Mouse (Mus musculus) frontal cortex, adult (tissue): Measurements from ENCODE around the gene Gjd3.
A peak's percentile ranks its signal among the peaks of the same experiment; 100 is the strongest.

Experiments used
- ATAC-seq: cut with Nextera tagmentation; 2 replicates; pipeline ENCODE4 v1.9.2; 2017; ENCODE audit warnings: mild to moderate bottlenecking, moderate library complexity, mixed read lengths; ENCODE audit not compliant: low TSS enrichment

Gene Gjd3

DNA sequence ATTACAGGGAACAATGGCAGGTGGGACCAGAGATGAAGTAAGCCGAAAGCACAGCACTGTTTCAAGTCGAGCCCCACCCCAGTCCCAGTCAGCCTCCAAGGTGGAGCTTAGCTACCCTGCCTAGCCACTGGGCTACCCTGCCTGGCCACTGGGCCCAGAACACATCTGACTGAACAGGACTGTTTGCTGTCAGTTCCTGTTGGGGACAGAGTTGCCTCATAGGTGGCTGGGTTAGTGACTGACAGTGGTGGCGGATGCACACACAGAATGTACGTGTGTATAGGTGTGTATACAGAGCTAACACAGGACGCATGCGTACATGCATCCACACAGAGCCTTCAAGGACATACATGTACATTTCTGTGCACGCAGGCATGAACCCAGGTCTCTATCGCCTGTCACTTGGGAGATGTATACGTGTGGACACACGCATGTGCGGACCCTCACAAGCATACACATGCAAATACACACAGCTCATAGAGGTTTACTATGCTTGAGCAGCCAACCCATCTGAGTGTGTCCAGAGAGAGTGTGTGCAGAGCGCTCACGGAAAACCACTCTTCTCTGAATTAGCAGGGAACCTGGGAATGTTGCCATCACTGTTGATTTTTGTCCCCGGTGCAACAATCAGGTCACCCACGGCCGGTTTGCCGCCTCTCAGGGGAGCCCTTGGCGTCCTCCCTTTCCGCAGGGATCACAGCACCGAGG, 1.4 kb downstream of the Gjd3 start:
- peak; percentile 42 for ATAC-seq

DNA sequence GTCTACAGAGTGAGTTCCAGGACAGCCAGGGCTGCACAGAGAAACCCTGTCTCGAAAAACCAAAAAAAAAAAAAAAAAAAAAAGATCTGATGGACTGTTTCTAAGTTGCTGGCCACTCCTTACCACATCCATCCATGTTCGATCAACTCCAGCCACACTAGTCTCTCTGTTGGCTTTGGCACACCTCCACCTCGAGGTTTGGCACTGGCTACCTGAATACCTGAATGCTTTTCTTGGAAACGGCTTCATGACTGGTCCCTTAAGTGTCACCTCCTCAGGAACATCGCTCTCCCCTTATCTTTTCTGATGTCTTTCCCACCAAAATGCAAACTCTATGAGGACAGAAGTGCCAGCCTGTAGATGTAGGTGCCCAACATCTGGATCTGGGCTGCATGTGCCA, 3.5 kb downstream of the Gjd3 start:
- ATAC-seq: no peak

DNA sequence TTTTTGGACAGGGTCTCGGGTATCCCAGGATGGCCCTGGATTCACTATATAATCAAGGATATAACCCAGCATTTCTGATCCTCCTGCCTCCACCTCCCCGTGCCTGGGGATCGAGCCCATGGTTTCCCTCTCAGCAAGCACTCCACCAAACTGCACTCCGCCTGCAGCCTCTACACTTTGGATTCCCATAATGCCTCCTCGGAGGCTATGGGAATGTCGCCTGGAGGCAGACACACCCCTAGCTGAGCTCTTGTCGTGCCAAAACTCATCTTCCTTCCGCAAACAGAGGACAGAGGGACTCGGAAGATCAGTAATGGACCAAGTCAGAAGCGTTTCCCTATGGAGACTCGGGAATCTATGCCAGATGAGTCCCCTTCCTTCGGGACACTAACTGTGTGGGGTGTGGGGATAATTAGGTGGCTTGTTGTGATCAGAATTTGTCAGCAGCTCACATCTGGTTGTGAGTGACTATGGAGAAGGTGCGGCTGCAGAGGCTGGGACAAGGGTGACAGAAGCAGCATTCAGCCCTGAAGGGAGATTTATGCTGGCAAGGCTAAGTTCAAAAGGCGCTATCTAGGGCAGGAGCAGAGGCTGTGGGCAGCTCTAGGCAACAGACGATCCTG, 4.2 kb downstream of the Gjd3 start:
- no peak for ATAC-seq

DNA sequence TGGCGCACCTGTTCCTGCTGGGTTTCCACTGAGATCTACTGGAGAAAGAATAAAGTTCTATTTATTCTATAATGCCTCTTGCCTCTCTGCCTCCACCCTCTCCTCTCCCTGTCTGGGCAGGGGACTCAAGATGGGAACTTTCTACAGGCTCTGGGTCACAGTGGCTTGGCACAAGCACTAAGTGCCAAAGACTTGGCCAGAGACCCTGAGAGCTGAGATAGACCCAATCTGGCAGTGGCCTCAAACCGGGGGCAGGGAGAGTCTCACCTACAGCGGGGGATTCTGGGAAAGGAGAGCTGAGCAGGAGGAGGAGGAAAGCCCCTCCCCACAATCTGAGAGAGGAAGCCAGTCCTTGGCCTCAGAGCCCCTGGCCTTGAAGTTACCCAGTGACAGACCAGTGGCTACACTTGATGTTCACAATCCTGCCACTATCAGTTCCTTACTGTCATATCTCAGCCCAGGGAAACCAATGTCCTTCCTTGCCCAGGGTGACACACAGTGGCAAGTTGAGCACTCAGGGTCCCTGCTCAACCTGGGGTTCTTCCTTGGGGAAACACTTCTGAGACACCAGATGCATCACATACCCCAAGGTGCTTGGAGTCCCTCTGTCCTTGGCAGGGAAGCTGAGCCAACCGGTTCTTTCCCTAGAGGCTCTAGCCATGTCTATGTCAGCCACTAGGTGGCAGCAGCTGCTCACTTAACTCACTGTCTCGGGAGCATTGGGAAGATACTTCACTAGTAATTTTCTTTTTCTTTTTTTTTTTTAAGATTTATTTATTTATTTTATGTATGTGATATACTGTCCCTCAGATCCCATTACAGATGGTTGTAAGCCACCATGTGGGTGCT, 7.7 kb downstream of the Gjd3 start:
- ATAC-seq: peak; percentile 76

DNA sequence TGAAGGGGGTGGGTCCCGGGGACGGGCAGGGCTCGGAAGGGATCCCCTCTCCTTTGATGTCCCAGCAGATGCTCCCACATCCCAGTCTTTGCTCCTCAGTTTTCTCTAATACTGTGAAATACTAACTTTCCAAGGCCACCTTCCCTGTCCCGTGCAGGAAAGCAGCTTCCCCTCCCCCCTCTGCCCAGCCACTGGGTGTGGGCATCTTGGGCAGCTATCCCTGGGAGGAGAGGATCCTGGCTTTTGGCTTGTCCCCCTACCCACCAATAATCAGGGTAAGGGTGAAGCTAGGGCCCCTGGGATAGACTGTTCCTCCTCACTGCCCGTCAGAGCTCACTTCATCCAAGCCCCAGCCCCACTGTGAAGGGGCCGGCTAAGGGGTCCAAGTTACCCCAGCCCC, 8.6 kb downstream of the Gjd3 start:
- no peak for ATAC-seq

DNA sequence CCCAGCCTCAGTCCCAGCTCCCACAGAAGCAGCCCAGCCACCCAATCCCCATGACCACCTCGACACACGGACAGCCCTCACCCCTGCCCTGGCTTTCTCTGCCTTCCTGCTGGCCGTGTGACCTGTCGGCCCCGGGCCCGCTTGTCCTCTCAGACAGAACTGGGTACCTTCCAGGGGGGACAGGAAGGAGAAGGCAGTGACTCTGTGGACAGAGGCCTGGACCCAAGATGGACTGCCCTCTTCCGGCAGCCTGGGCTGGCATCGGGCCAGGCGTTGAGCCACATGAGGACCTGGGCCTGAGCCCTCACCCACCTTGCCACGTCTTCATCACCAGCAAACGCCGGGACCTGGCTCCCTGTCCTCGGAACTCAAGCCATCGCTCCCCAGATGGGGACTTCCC, 9.2 kb downstream of the Gjd3 start:
- ATAC-seq: no peak

DNA sequence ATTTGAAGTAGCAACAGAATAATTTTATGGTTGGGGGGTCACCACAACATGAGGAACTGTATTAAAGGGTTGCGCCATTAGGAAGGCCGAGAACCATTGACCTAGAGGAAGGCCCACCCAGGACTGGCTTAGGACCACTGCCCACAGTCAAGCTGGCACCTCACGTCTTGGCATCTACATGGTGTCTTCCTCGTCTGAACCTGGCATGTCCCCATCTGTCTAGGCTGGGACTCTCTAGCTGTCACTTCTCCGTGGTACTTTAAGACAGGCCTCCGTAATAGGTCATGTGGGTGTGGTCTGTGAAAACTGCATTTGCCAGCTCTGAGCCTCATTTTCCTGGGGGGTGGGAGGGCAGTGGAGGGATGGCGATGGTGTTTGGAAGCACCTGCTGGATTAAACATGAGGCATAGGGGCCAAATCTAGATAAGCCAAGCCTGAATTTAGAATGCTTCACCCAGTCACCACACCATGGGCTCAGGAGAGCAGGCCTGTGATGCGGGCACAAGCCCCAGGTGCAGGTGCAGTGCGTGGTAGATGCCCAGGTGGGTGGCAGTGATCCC, 9.9 kb downstream of the Gjd3 start:
- no peak for ATAC-seq

DNA sequence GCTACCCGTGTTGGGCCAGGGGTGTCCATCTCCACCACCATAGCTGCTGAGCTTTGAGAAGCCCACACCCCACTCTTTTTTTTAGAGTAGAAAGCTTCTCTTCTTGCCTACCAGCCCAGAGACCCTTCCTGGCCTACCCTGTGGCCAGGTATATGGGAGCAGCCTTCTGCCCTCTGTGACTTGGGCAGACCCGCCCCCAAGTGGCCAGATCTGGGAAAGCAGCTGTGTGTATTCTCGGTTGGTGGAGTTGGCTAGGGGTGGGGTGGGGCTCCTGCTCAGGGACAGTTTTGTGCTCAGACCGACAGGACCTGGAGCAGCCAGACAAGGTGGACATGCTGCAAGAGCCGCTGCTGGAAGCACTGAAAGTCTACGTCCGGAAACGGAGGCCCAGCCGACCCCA, 10.6 kb downstream of the Gjd3 start:
- no peak for ATAC-seq

DNA sequence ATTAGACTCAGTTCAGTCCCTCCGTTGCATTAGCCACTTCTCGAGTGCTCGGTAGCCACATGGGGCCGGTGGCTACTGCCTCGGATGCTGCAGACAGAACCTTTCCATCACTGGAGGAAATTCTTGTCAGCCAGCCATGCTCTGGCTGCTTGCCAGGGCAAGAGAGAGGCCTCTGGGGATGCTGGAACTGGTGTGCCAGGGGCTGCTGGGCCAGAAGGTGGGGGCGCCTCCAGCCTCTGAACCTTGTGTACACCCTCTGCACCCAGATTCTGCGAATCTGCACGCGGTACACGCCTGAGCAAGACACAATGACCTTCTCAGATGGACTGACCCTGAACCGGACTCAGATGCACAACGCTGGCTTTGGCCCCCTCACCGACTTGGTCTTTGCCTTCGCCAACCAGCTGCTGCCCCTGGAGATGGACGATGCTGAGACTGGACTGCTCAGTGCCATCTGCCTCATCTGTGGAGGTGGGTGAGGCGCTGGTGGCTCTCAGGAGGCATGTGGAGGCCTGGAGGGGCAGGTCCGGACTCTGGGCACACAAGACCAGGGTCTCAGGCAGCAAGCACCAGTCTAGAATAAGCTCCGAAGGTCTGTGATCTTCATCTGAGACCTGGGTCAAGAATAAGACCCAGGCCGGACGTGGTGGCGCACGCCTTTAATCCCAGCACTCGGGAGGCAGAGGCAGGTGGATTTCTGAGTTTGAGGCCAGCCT, 11.3 kb downstream of the Gjd3 start:
- ATAC-seq: no peak

DNA sequence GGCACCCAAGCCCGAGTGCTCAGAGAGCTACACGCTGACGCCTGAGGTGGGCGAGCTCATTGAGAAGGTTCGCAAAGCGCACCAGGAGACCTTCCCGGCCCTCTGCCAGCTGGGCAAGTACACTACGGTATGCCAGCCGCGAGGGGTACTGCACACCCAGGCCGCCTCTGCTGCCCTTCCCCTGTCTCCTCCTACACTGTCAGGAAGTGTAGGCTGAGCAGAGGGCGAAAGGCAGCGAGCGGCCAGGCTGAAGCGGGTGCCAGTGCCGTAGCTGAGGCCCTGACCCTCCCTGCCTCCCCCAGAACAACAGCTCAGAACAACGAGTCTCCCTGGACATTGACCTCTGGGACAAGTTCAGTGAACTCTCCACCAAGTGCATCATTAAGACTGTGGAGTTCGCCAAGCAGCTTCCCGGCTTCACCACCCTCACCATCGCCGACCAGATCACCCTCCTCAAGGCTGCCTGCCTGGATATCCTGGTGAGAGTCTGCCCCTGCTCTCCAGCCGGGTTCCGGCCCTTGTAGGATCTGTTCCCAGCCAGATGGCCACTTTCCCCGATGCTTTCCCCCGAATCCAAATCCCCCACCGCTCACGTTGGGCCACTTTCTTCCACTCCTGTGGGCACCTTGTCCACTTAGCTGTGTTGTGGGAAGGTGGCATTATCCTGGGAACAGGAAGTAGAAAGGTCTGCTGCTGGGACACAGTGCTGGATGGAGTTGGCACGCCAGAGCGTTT, 12.5 kb downstream of the Gjd3 start:
- no peak for ATAC-seq

DNA sequence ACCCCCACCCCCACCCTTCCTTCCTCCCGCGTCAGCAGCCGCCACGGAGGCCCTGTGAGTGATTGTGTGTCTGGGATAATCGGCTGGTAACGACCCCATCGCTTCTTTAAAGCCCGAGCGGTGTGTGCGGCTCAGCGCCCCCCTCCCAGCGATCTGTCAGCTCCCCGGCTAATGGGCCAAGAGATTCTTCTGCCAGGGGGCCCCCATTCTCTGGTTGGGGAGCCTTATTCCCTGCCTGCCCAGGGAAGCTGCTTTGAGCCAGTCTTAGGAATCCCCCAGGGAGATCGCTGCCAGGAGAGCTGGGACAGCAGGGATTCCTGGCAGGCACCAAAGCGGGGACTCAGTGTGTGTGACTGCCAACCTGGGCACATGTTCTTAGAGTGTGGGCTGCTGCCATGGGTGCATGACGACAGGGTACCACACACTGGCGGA, 13.3 kb downstream of the Gjd3 start:
- peak; percentile 63 for ATAC-seq

DNA sequence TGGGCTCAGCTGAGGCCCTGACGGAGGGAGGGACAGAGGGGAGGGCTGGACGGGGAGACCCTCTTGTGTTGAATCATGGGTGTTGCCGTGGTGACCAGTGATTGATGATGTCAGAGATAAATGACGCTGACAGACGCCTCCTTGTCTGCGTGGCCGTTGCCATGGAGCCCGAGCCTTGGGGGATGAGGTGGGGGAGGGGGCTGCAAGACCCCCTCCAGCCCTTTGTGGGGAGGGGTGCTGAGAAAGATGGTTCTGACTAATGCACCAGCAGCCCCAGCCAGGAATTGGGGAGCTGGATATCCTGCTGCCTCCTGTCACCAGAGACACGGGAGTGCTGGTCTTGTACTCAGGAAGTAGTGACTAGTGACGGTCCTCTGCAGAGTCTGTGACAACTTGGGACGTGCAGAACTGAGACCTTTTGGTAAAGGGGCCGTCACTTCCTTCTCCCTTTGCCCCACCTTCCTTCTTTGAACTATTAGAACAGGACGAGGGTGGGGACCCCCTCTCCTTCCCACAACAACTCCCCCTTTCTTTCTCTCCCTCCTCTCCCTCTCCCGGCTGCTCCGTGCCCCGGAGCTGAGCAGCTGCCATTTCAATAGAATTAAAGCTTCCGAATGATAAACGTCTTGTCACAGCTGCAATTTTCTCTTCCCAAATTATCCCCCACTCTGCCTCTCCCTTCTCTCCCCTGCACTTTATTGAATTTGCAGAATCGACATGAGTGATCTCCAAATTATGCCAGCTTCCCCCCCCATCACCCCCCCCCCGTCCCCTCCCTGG, 13.9 kb downstream of the Gjd3 start:
- ATAC-seq: no peak

DNA sequence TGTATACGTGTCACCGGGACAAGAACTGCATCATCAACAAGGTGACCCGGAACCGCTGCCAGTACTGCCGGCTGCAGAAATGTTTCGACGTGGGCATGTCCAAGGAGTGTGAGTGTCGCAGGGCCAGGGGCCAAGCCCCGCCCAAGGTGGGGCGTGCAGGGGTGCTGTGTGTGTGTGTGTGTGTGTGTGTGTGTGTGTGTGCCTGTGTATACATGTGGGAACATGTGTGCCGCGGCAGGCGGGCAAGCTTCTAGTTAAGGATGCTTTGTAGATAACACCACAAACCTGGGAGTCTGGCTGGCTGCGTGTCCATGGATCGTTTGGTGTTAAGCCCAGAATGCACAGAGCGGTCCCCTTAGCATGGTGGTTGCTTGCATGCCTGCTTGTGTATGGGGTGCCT, 14.7 kb downstream of the Gjd3 start:
- ATAC-seq: no peak

DNA sequence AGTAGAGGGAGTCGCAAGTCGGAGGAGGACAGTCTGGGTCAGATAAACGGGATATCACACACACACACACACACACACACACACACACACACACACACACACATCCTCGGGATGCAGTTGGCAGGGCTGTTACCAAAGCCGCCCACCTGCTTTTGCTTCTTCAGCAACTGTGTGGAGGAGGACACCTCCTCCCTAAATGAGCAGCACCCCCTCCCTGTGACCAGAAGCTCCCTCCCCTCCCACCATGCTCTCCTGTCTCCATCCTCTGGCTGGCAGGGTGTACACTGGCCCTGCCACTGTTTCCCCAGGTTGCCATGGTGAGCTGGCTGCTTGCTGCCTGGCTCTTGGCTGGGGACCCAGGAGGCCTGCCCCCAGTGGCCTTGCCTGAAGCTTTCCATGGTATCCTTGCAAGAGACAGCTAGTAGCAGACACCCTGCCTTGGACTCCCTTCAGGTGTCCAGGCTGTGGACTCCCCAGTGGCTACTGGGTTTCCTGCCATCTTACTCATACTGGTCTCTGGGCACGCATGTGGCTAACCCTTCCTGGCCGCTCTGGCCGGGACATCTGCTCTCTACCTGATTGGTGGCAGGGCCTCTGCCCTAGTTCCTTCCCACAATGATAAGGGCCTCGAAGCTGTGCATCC, 16.2 kb downstream of the Gjd3 start:
- peak; percentile 39 for ATAC-seq

DNA sequence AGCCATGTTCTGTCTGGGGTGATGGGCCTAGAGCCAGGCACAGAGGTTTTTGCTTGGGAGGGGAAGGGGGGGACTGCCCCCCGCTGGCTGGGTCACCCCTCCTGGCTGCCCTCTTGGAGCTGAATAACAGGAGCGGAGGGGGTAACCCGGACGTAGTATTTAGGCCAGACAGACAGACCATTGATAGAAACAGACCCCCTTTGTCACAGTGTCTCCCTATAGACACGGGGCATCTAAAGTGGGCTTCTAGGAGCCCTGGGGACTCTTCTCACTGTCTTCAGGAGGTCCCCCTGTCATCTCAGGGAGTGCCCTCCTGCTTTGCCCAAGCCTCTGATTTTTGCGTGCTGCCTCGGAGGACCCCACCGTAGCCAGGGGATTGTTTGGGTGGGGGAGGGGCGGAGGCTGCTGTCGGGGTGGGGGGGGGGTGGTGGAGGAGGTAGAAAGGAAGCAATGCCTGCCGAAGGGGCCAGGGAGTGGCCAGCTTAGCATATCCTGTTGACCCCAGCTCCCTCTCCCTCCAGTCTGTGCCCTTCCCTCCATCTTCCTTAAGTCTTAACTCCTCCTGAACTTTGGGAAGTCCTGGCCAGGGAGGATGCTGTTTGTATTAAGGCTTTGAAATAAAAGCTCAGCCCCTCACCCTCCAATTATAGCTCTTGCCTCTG, 17.3 kb downstream of the Gjd3 start:
- no peak for ATAC-seq

DNA sequence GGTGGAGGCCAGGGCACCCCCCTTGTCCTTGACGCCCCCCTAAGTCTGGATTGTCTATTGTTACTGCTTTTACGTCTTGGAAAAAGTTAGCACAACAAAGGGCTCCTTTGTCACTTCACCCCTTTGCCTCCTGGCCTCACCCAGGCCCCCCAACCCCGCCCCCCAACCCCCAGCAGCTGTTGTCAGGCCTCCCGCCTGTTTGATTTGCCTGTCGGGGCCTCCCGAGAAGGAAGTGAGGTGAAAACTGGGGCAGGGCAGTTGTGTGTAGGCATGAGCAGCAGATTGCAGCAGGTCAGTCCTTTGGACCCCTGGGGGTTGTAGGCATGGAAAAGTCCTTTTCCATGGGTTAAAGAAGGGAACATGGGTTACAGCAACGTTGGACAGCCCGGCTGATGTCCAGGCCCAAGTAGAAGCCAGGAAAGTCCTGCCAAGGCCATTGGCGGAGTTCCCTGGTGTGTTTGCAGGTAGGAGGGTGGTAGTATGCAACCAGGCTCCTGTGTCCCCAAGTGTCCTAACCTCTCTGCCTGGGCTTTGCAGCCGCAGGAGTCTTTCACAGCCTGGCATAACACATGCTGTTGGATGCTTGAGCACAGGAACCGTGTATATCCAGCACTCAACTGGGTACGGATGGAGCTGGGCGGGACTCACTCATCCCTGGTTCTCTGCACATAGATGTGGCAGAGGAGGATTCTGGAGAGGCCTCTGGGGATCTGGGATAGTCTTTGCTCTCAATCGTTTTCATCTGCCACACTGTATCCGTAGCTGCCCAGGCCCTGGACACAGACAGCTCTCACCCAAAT, 18.0 kb downstream of the Gjd3 start:
- ATAC-seq: no peak

DNA sequence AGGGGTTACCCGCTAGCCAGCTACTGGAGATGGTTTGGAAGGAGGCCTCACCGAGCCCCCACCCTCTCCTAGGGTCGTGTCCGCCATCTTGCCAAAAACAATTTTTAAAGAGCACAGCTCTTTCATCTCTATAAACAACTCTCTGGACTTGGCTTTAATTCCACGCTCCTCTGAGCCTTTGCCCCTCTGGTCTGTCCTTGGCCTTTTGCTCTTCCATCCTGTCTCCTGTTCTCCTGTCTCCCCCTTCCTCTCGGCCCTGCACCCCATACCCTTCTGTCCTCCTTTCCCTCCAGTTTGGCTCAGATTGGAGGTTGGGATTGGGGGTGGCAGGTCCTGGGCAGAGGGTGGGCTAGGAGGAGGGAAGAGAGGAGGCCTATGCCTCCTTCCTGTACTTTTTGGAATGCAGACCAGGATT, 18.6 kb downstream of the Gjd3 start:
- ATAC-seq: no peak

DNA sequence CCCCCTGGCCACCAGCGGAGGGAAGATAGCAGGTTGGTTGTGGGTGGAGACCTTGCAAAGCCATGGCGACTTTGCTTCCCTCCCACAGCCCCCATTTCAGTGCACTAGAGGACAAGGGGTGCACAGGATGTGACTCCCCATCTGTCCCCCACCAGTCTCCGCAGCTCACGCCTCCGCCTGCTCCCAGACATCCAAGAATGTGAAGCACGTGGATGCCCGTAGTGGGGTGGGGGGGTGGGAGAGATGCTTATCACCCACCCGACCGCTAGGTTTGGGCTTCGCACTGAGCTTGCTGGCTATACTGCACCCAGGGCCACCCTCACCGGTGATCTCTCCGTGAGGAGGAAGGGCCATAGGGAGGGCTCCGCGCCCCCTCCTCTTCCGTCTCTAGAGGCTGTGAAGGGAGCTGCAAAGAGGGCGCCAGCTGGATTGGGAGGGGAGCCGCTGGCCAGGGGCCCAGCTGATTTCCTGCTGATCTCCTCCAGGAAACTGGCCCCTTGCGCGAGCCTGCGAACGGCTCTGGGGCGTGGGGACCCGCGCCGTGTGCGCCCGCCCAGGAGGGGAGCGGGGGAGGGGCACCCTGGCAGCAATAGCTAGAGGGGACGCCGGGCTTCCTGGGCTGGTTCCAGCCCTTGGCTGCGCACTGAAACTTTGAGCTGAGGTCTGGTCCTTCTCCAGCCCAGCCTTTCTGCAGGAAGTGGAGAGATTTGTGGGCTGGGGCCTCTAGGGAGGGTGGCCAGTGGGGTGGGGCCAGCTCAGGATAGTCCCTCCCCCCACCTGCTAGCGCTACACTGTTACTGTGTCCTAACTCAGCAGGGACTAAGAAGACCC, 19.4 kb downstream of the Gjd3 start:
- ATAC-seq: no peak
